Mouse (Mus musculus) megakaryocyte-erythroid progenitor cell, adult 5 weeks (primary cell): ENCODE data around the gene Fam163a. TPM values are rescaled to one million over a fixed set of nuclear protein-coding genes. Genes with fewer than 3 reads are reported as not detected.

ENCODE experiments used
- polyA plus RNA-seq: library from polyadenylated mRNA; stranded (reverse); fragments of >175 nt; gene quantifications from 2 replicates; pipeline ENCODE4 v1.2.3, GENCODE M21; 2012

Gene Fam163a
- 0.01 and 0.02 TPM in 2 replicates for polyA plus RNA-seq

GRCm38 (mm10) chr1:156204656-156205131, at the start of gene Fam163a:
Fam163a (minus strand) TSS chr1:156205026.

GRCm38 (mm10) chr1:156035930-156036737, 168.7 kb downstream of the Fam163a start, which contains the start of gene Tor1aip1:
Tor1aip1 (minus strand) TSS chr1:156036480.

GRCm38 (mm10) chr1:156035269-156035929, 169.4 kb downstream of the Fam163a start, which contains the start of gene Tor1aip2:
Tor1aip2 (plus strand) TSS chr1:156035403.

Other genes with a start within 250 kb of the Fam163a start
- 3.7 and 5.5 TPM in 2 replicates for gene Cep350, start 231.8 kb downstream of the Fam163a start, polyA plus RNA-seq
- 10.4 and 14.3 TPM in 2 replicates for gene Tor1aip2, start 169.6 kb downstream of the Fam163a start, polyA plus RNA-seq
- 89.2 and 93.9 TPM in 2 replicates for gene Tor1aip1, start 168.5 kb downstream of the Fam163a start, polyA plus RNA-seq
- not detected in 2 replicates for gene Tdrd5, start 98.6 kb upstream of the Fam163a start, polyA plus RNA-seq
- gene Nphs2, start 105.7 kb upstream of the Fam163a start, polyA plus RNA-seq, result 0.18 TPM in 1 of 2 replicates, not detected in the other
- gene Gm2000, start 161.0 kb upstream of the Fam163a start, polyA plus RNA-seq, result 1,119 and 1,451 TPM in 2 replicates
- not detected in 2 replicates for gene Axdnd1, start 216.1 kb upstream of the Fam163a start, polyA plus RNA-seq